Mouse (Mus musculus) ES-E14 (cell line): ENCODE measurements at regions not wholly inside any gene's neighbourhood (a gene's known extent, or its start where the extent isn't known, plus 50 kb on each side); places are given as distances from the start of the nearest gene placed in this dataset.

Experiments used
- DNase-seq: peaks from one replicate; pipeline ENCODE4 v3.0.0-alpha.2; 2013; ENCODE audit warnings: low read depth, low spot score
- H3K27ac ChIP-seq: 2 replicates; pipeline ENCODE4 v1.5.1; 2012; ENCODE audit warnings: low read depth, mild to moderate bottlenecking, low read length, moderate library complexity, mixed read lengths; ENCODE audit not compliant: poor library complexity, insufficient read depth, severe bottlenecking
- H3K36me3 ChIP-seq: 2 replicates; pipeline ENCODE4 v1.6.1; 2012; ENCODE audit warnings: mild to moderate bottlenecking, low read length, moderate library complexity, mixed read lengths; ENCODE audit not compliant: control insufficient read depth, poor library complexity, insufficient read depth, severe bottlenecking
- H3K4me1 ChIP-seq, 2 experiments: fragments of 150-350 bp in 1 of 2; sonication (generic) in 1 of 2; 2 replicates each; pipeline ENCODE4 v1.6.1; 2012; ENCODE audit warnings: low read length in 2 of 2, mild to moderate bottlenecking in 1 of 2, mixed read lengths in 1 of 2; ENCODE audit not compliant: control insufficient read depth in 2 of 2, insufficient read depth in 2 of 2, poor library complexity in 1 of 2
- H3K4me3 ChIP-seq, 2 experiments: fragments of 150-350 bp in 1 of 2; sonication (generic) in 1 of 2; 2 replicates each; pipeline ENCODE4 v1.5.1; 2012; ENCODE audit warnings: low read length in 2 of 2, low read depth in 1 of 2, mild to moderate bottlenecking in 1 of 2, mixed read lengths in 1 of 2; ENCODE audit not compliant: insufficient read depth in 1 of 2, poor library complexity in 1 of 2, severe bottlenecking in 1 of 2
- H3K9ac ChIP-seq: 2 replicates; pipeline ENCODE4 v1.6.1; 2012; ENCODE audit warnings: low read depth, mild to moderate bottlenecking, low read length, mixed read lengths; ENCODE audit not compliant: poor library complexity, insufficient read depth, severe bottlenecking
- H3K9me3 ChIP-seq: fragments of 150-350 bp; sonication (generic); 2 replicates; pipeline ENCODE4 v1.6.1; 2012; ENCODE audit warnings: low read depth, mild to moderate bottlenecking, low read length; ENCODE audit not compliant: control insufficient read depth, insufficient read depth
- CHD2 ChIP-seq: IDR thresholded peaks from 2 replicates; pipeline ENCODE4 v1.6.1; 2014; ENCODE audit warnings: mild to moderate bottlenecking, low read depth, low read length, inconsistent platforms
- HCFC1 ChIP-seq: IDR thresholded peaks from 2 replicates; pipeline ENCODE4 v1.6.1; 2012; ENCODE audit warnings: low read length, inconsistent platforms, borderline replicate concordance; ENCODE audit not compliant: insufficient read depth
- MAFK ChIP-seq: IDR thresholded peaks from 2 replicates; pipeline ENCODE4 v1.6.1; 2014; ENCODE audit warnings: mild to moderate bottlenecking, low read depth, low read length, inconsistent platforms; ENCODE audit not compliant: insufficient read depth
- ZC3H11A ChIP-seq: IDR thresholded peaks from 2 replicates; pipeline ENCODE4 v1.6.1; 2012; ENCODE audit warnings: low read depth, mild to moderate bottlenecking, inconsistent platforms, low read length, borderline replicate concordance
- ZNF384 ChIP-seq: IDR thresholded peaks from 2 replicates; pipeline ENCODE4 v1.6.1; 2012; ENCODE audit warnings: low read depth, low read length, inconsistent platforms
- in situ Hi-C, 2 experiments: fragments of 600-800 bp; cut with MboI; formaldehyde crosslinking; loops; one replicate each; pipeline ENCODE4 v1.15.1; 2025; ENCODE audit warnings: low sequenced_read_pairs in 2 of 2, inconsistent platforms in 1 of 2; ENCODE audit not compliant: unreplicated experiment in 2 of 2

DNA sequence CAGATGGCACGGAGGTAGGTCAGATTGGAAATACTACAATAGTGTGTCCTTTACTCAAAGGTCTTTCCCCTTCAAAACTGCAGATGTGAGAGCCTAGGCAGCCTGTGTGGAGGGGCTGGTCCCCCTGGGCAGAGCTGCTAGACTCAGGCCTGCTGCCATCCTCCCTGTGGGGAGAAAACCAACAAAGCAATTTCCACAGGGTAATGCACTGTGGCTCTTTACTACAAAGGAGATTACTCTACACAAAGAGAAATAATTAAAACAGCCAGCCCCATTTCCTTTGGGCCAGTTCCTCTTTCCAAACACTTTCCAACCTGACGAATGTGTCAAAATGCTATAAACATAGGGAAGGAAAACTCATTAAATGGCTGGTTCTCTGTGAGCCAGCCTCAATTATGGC is 250.0 kb upstream of the Trpc7 start:
- no peak for DNase-seq
- Histone ChIP-seq H3K27ac (no peak overlapping the region), H3K36me3 (no peaks in the 10 kb centered on the region), H3K4me3 (no peak overlapping the region), H3K4me1 (no peaks in the 10 kb centered on the region), H3K9ac (no peak overlapping the region), H3K9me3 (no peaks in the 10 kb centered on the region)
- in situ Hi-C loops: no loop called here
- no peak for TF ChIP-seq ZNF384
- no peak for TF ChIP-seq CHD2
- no peak for TF ChIP-seq ZC3H11A
- no peak for TF ChIP-seq MAFK

DNA sequence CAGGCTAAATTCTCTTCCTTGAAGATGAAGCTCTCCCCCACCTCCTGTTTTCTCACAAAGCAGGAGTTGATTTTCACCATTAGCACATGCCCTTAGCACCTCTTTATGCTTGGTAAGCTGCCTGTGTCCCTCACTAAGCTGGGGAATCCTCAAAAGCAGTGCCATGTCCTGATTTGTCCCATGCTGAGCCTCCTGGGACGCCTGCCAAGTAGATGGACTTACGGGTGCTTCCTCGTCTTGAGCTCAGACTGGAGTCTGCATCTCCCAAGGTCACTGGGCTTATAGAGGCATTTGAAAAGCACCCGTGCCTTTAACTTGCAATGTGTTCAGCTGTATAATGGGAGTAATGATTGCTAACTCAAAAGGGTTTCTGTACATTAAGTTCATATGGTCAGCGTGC is 247.1 kb upstream of the Trpc7 start:
- H3K36me3 ChIP-seq: no peaks in the 10 kb centered on the region
- no peak for TF ChIP-seq HCFC1
- TF ChIP-seq MAFK: no peak
- no peak for TF ChIP-seq ZNF384
- TF ChIP-seq CHD2: no peak
- no peak for TF ChIP-seq ZC3H11A
- no peak overlapping the region for H3K27ac ChIP-seq
- in situ Hi-C loops: no loop called here
- no peaks in the 10 kb centered on the region for H3K4me1 ChIP-seq
- H3K9me3 ChIP-seq: no peaks in the 10 kb centered on the region
- H3K4me3 ChIP-seq: no peak overlapping the region
- no peak overlapping the region for H3K9ac ChIP-seq
- no peak for DNase-seq

GRCm38 (mm10) chr13:57142441-57142840 is 246.6 kb upstream of the Trpc7 start:
- no peaks in the 10 kb centered on the region for H3K36me3 ChIP-seq

DNA sequence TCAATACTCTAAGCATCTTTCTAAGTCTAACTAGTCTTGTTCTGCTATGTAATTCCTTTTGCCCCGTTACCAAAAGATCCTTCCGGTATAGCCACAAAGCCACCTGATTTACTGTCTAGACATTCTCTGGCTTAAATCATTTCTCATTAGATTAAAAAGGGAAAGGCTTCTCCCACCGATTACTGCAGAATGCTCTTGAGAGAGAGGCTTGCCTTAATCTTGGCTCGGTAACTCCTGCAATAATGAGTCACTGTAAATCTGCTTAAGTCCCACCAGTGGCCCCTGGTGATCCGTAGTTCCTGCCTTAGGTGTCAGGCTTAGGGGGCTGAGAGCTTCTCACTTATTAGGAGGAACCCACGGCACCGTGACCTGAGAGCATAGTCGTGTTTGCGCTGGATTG is 220.1 kb upstream of the Trpc7 start:
- no peak for DNase-seq
- no peaks in the 10 kb centered on the region for H3K36me3 ChIP-seq
- in situ Hi-C loops: no loop called here
- no peak overlapping the region for H3K9ac ChIP-seq
- TF ChIP-seq ZC3H11A (no peak), HCFC1 (no peak), MAFK (no peak), ZNF384 (no peak), CHD2 (no peak)
- H3K4me1 ChIP-seq: no peaks in the 10 kb centered on the region
- no peak overlapping the region for H3K27ac ChIP-seq
- H3K4me3 ChIP-seq: no peak overlapping the region
- H3K9me3 ChIP-seq: no peaks in the 10 kb centered on the region

More at GRCm38 (mm10) chr13:57142441-57142840, 246.6 kb upstream of the Trpc7 start:
- TF ChIP-seq ZC3H11A (no peak), MAFK (no peak), HCFC1 (no peak), ZNF384 (no peak), CHD2 (no peak)
- no peaks in the 10 kb centered on the region for H3K4me1 ChIP-seq
- in situ Hi-C loops: no loop called here
- H3K27ac ChIP-seq: no peak overlapping the region
- no peaks in the 10 kb centered on the region for H3K9me3 ChIP-seq
- DNase-seq: no peak
- no peak overlapping the region for H3K4me3 ChIP-seq
- no peak overlapping the region for H3K9ac ChIP-seq

- Histone ChIP-seq H3K4me3 (no peak overlapping the region), H3K9me3 (no peaks in the 10 kb centered on the region), H3K36me3 (no peaks in the 10 kb centered on the region), H3K4me1 (0 out of 4 replicates have a peak, but pooled peaks cover 0 to 5% of the 10 kb centered on the region in 2 experiments), H3K27ac (no peak overlapping the region), H3K9ac (no peak overlapping the region)
- TF ChIP-seq HCFC1: no peak
- TF ChIP-seq ZNF384: no peak
- no peak for TF ChIP-seq ZC3H11A
- no peak for TF ChIP-seq CHD2
- TF ChIP-seq MAFK: no peak
- in situ Hi-C loops: no loop called here
- DNase-seq: peak; percentile 22
Observed at GRCm38 (mm10) chr13:57107956-57108355, 212.2 kb upstream of the Trpc7 start.
